Mouse (Mus musculus): ENCODE measurements at regions not wholly inside any gene's neighbourhood (a gene's known extent, or its start where the extent isn't known, plus 50 kb on each side); places are given as distances from the start of the nearest gene placed in this dataset.

DNA sequence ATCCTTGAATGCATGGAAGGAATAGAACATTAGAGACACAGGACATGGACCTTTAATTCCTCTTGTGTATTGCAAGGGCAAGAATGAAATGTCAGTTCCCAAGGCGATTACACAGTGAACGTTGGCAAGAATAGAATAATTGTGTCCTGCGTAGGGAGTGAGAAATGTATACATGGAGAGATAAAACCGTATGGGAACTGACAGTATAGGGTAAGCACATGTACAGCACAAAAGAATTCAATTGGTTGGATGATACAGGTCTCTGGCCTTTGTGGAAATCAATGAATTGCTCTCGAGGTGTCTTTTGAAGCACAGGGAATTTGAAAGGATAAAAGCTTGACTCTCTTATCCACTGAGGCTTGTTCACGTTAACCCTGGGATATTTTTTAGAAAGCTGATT is 415.4 kb upstream of the Dph6 start:
- H3K4me1 ChIP-seq (ENCODE audit: control insufficient read depth, insufficient read depth, low read length): no peaks in the 10 kb centered on the region
- H3K9ac ChIP-seq (ENCODE audit: low read depth, low read length): no peak overlapping the region
- H3K27ac ChIP-seq: no peak overlapping the region
- intact Hi-C loops (cut with DNase I): no loop called here
- H3K27me3 ChIP-seq (ENCODE audit: control insufficient read depth, insufficient read depth, low read length): no peaks in the 10 kb centered on the region
- no peak for DNase-seq
- H3K4me3 ChIP-seq: no peak overlapping the region
- no peak for TF ChIP-seq POLR2A (IDR thresholded peaks at IDR 0.05; ENCODE audit: insufficient read depth, low read depth, low read length)
- TF ChIP-seq EP300 (IDR thresholded peaks at IDR 0.05; ENCODE audit: insufficient read depth, low read depth, low read length): no peak
- no peaks in the 10 kb centered on the region for H3K36me3 ChIP-seq (ENCODE audit: control insufficient read depth, insufficient read depth, low read length)
- H3K79me2 ChIP-seq (replicated peaks; ENCODE audit: control insufficient read depth, insufficient read depth, low read length): no peaks in the 10 kb centered on the region
- 61% methylated on average over 6 of the region's 6 CpGs for WGBS

DNA sequence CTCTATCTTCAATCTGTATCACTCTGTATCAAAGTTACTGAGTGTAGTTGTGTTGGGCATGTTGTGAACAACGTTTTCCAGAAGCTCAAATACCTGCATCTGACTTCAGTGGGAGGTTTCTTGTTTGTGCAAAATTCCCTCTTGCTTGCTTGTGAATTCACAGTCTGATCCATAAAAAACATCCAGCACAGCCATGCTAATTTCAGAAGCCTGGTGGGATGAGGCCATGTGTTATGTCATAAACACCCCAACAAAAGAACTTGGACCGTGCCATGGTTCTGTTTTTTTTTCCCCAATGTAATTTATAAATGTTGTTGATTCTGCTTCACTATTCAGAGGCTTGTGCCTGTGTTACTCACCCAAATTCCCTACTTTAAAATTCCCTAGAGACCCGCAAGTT is 415.9 kb upstream of the Dph6 start:
- intact Hi-C loops (cut with DNase I): no loop called here
- no peaks in the 10 kb centered on the region for H3K27me3 ChIP-seq (ENCODE audit: control insufficient read depth, insufficient read depth, low read length)
- no peak overlapping the region for H3K4me3 ChIP-seq
- TF ChIP-seq EP300 (IDR thresholded peaks at IDR 0.05; ENCODE audit: insufficient read depth, low read depth, low read length) (no peak), POLR2A (IDR thresholded peaks at IDR 0.05; ENCODE audit: insufficient read depth, low read depth, low read length) (no peak), CTCF (IDR thresholded peaks at IDR 0.05) (no peak)
- no peak overlapping the region for H3K27ac ChIP-seq
- 64% methylated on average over 3 of the region's 3 CpGs for WGBS
- DNase-seq: no peak
- H3K36me3 ChIP-seq (ENCODE audit: control insufficient read depth, insufficient read depth, low read length): no peaks in the 10 kb centered on the region
- H3K79me2 ChIP-seq (replicated peaks; ENCODE audit: control insufficient read depth, insufficient read depth, low read length): no peaks in the 10 kb centered on the region
- no peaks in the 10 kb centered on the region for H3K4me1 ChIP-seq (ENCODE audit: control insufficient read depth, insufficient read depth, low read length)
- no peak overlapping the region for H3K9ac ChIP-seq (ENCODE audit: low read depth, low read length)

DNA sequence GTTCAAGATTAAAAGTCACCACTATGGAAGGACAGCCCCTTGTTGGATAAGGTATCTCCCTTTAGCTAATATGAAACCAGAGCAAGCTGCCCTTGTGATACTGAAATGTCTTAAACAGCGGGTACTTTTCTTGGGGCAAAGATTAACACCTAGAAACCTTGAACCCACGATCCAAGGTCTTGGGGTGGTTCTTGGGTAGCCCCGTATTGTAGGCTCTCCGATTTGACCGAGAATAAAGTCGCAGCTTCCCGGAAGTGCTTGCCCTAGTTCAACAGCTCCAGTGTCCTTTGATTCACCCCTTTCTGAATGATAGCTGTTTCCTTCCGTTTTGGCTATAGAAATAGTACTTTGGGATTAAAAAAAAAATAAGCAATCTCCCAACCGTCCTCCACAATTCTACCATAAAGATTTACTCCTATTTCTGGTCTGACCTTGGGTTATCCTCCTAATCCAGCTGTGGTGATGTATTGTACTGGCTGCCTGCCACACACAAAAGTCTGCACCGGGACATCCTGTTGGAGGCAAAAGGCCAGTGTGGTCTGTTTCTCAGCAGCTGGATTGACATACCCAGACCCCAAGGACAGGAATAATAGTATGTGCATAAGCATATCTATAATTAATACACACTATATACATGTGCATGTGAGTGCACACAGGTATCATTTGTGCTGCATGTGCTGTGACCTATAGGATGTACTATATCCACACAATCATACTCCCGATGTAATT is 427.0 kb upstream of the Dph6 start:
- no peak for TF ChIP-seq POLR2A (IDR thresholded peaks at IDR 0.05; ENCODE audit: insufficient read depth, low read depth, low read length)
- no peak for TF ChIP-seq CTCF (IDR thresholded peaks at IDR 0.05)
- no peak for TF ChIP-seq EP300 (IDR thresholded peaks at IDR 0.05; ENCODE audit: insufficient read depth, low read depth, low read length)
- no peaks in the 10 kb centered on the region for H3K27me3 ChIP-seq (ENCODE audit: control insufficient read depth, insufficient read depth, low read length)
- H3K27ac ChIP-seq: no peak overlapping the region
- no peak overlapping the region for H3K9ac ChIP-seq (ENCODE audit: low read depth, low read length)
- H3K36me3 ChIP-seq (ENCODE audit: control insufficient read depth, insufficient read depth, low read length): no peaks in the 10 kb centered on the region
- H3K4me3 ChIP-seq: no peak overlapping the region
- intact Hi-C loops (cut with DNase I): no loop called here
- WGBS: 29% methylated on average over 11 of the region's 11 CpGs
- DNase-seq: peak in 1 of 2 experiments; percentile 14
- H3K79me2 ChIP-seq (replicated peaks; ENCODE audit: control insufficient read depth, insufficient read depth, low read length): no peaks in the 10 kb centered on the region
- peaks cover 1% of the 10 kb centered on the region; the same call in 1 of the 2 replicates for H3K4me1 ChIP-seq (ENCODE audit: control insufficient read depth, insufficient read depth, low read length)

DNA sequence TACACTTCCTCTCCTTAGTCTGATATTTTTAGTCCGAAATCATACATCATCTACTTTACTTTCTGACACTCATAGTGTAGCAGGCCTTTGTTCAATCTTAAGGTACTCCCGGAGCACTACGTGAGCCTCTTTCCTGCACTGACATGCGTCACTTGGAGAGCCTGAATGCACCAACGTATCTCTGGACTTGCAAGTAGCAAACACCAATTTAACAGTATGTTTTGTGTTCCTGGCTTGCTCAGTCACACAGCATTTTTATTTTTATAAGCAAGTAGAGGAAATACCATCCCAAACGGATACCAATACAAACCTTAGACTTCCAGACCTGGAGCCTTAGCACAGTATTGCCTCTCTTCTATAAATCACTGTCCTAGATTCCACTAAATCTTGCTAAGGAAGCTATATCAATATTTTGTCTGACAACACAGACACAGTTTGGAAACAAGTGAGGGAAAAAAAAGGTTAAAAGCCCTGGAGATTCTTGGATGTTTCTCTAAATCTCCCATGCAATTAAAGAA is 427.6 kb upstream of the Dph6 start:
- no peaks in the 10 kb centered on the region for H3K27me3 ChIP-seq (ENCODE audit: control insufficient read depth, insufficient read depth, low read length)
- no peak overlapping the region for H3K27ac ChIP-seq
- H3K79me2 ChIP-seq (replicated peaks; ENCODE audit: control insufficient read depth, insufficient read depth, low read length): no peaks in the 10 kb centered on the region
- peaks cover 1% of the 10 kb centered on the region; the same call in 1 of the 2 replicates for H3K4me1 ChIP-seq (ENCODE audit: control insufficient read depth, insufficient read depth, low read length)
- 37% methylated on average over 6 of the region's 6 CpGs for WGBS
- intact Hi-C loops (cut with DNase I): no loop called here
- TF ChIP-seq EP300 (IDR thresholded peaks at IDR 0.05; ENCODE audit: insufficient read depth, low read depth, low read length): no peak
- DNase-seq: no peak
- no peak overlapping the region for H3K4me3 ChIP-seq
- no peaks in the 10 kb centered on the region for H3K36me3 ChIP-seq (ENCODE audit: control insufficient read depth, insufficient read depth, low read length)
- no peak overlapping the region for H3K9ac ChIP-seq (ENCODE audit: low read depth, low read length)

DNA sequence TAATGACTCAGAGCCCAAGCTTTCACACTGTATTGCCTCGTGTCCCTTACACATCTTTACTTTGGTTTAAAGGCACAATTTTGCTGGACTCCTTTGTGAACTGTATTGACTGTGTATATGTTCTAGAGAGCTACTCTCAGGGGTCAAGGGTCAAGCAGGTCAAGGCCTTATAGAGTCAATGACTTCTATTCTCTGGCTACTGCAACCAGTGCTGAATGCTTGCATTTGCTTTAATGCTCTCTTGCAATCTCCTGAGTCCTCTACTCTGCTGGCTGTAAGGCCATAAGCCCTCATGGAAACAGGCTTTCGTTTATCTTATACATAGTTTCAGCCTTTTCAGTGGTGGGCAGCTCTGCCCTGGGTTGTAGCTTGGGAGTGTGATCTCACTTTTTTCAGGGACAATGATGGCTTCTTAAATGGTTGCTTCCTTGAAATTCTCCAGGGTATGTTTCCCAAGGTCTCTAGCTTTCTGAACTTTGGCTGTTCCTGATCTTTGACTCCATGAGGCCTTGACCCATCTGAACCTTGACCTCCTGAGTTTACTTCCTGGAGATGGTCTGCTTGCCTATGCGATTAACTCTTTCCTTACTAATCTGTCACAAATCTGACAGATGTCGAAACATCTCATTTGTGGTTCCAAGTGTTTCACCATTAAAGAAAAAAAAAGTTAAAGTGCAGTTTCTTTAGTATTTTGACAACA is 433.8 kb upstream of the Dph6 start:
- Histone ChIP-seq H3K27me3 (ENCODE audit: control insufficient read depth, insufficient read depth, low read length) (no peaks in the 10 kb centered on the region), H3K36me3 (ENCODE audit: control insufficient read depth, insufficient read depth, low read length) (no peaks in the 10 kb centered on the region), H3K79me2 (replicated peaks; ENCODE audit: control insufficient read depth, insufficient read depth, low read length) (no peaks in the 10 kb centered on the region), H3K27ac (no peak overlapping the region), H3K9ac (ENCODE audit: low read depth, low read length) (no peak overlapping the region), H3K4me3 (no peak overlapping the region), H3K4me1 (ENCODE audit: control insufficient read depth, insufficient read depth, low read length) (peaks cover 2% of the 10 kb centered on the region; the same call in 1 of the 2 replicates)
- DNase-seq: no peak
- intact Hi-C loops (cut with DNase I): no loop called here
- 71% methylated on average over 4 of the region's 4 CpGs for WGBS
- TF ChIP-seq EP300 (IDR thresholded peaks at IDR 0.05; ENCODE audit: insufficient read depth, low read depth, low read length) (no peak), POLR2A (IDR thresholded peaks at IDR 0.05; ENCODE audit: insufficient read depth, low read depth, low read length) (no peak), CTCF (IDR thresholded peaks at IDR 0.05) (no peak)

Measured in heart, adult 2 months (tissue).